Mouse (Mus musculus): ENCODE results near the gene Msantd3. TPM values are rescaled to one million over a fixed set of nuclear protein-coding genes. Genes with fewer than 3 reads are reported as not detected.
A peak's percentile ranks its signal among the peaks of the same experiment; 100 is the strongest.

Msantd3 gene
- total RNA-seq, 2 experiments from 2014 or later = 17.4 to 17.9 TPM

DNA sequence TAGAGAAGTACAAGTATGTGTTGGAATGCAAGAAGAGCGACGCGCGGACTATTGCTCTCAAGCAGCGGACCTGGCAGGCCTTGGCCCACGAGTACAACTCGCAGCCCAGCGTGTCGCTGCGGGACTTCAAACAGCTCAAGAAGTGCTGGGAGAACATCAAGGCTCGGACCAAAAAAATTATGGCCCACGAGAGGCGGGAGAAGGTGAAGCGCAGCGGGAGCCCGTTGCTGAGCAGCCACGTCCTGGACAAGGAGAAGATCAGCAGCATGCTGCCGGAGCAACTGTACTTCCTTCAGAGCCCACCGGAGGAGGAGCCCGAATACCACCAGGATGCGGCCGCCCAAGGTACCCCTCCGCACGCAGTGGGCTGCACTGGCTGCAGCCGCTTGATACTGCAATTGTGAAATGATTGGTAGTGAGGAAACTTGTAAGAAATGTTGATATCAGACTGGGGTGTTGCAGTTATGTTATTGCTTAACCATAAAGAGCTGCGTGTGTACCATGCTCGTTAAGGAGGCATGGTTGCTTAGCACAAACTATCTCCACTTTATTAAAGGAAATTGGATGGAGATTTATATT, 12.8 kb downstream of the Msantd3 start:
- no peak for DNase-seq (ENCODE audit: low spot score)

DNA sequence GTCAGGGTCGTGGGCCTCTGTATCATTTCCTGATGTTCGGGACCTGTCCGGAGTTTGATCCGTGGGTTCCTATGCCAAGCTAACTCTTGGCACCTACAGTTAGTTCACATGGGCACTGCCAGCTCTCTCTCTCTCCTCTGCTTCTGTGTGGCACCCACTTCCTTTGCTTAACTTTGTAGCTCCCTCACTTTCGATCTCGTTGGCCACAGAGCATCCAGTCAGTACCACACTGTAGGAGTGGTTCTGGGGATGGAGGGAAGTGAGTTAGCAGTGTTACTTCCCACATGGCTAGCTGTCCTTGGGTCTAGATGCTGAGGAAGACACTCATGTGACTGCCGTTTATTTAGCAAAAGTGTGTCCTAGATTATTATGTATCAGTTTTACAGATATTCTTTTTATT, 14.4 kb downstream of the Msantd3 start:
- no peak for DNase-seq (ENCODE audit: low spot score)

DNA sequence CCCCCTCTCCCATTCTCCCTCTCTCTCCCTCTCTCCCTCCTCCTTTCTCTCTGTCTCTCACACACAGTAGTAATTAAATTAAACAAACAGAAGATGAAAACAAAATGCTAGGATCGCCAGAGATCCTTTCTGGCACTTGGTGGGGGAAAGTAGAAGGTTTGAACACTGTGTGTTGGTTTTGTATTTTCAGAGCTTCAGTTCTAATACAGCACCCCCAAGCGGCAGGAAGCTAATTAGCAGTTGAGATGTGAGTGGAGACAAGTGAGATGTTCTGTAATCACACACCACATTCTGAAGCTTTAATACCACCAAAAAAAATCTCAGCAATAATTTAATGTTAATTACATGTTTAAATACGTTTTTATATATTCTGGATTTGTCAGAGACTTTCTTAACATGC, 16.0 kb downstream of the Msantd3 start:
- DNase-seq (ENCODE audit: low spot score) = peak; percentile 29

DNA sequence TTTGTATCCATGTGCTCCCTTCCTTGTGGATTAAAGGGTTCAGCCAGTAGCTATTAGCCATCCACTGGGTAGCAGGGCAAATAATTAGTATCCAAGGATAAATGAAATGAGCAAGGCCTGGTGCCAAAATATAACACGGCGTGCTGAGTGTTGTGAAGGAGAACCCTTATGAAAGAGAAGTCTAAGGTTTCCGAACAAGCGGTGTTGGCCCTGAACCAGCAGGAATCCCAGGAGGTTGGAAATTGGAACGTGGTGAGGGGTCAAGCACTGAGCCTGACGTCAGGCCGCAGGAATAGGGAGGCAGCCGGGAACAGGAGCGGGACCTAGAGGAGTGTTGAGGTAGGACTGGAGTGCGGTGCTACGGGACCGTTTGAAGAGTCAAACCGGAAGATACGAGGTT, 19.9 kb downstream of the Msantd3 start:
- peak; percentile 14 for DNase-seq (ENCODE audit: low spot score)

DNA sequence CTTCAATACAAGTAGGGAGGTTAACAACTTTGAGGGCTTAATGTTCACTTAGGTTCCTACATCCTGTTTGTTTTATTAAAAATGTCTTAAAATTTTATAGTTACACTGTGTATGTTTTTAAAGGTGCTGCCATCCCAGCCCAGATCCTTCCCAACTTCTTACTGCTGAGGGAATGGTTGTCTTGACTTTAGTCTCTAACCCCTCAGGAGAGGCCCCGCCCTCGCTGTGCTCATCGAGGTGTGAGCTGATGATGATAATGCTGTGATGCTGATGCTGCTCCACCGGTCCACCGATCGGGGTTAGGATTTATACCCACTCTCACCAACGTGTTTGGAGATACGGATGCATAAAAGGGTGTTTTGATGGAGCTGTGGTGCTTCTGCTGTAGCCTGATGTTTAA, 22.1 kb downstream of the Msantd3 start:
- no peak for DNase-seq (ENCODE audit: low spot score)

DNA sequence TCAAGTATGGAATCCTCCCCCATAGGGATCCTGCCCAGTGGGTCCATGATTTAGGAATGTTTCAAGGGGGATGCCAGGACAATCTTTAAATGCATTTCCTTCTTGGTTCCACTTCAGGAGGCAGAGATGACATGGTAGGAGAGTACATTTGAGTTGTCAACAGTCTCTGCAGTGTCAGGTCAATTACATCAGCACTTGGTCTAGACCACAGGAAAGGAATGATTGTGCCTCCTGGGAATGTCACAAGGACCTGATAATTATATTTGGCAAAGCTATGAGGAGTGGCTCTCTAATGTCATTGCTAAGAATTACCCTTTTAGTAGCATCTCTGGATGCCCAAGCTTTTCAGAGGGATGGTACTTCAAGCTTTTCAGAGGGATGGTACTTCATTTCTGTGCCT, 25.2 kb downstream of the Msantd3 start:
- no peak for DNase-seq (ENCODE audit: low spot score)

DNA sequence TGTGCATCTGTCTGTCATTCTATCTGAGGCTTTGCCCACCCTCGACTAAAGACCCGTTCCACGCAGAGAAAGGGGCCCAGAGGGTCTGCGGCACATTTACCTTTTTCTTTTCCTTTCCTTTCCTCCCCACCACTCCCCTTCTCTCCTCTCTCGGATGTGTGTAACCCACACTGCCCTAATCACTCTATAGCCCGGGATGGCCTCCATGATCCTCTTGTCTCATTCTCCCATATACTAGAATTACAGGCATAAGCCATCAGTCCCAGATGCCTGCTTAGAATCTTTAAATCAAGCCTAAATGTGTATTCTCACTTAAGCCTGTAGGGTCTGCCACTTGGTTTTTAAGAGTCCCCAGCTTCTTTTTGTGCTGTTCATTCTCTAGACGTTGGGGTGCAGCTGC, 36.6 kb downstream of the Msantd3 start:
- no peak for DNase-seq (ENCODE audit: low spot score)

DNA sequence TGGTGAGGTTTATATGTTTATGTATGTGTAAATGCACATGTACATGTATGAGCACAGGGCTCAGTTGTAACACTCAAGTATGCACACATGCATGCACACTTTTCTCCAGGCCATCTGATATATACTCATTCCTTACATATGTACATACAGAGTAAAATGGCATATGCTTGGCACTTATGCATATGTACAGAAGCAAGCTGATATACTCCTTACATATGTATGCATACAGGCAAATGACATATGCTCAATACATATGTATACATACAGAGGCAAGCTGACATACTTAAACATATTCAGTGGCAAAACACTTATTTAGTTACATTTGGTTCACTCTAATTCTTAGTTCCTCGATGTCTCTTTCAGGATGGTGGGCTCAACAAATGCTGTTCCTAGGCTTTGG, 38.1 kb downstream of the Msantd3 start:
- DNase-seq (ENCODE audit: low spot score) = no peak

DNA sequence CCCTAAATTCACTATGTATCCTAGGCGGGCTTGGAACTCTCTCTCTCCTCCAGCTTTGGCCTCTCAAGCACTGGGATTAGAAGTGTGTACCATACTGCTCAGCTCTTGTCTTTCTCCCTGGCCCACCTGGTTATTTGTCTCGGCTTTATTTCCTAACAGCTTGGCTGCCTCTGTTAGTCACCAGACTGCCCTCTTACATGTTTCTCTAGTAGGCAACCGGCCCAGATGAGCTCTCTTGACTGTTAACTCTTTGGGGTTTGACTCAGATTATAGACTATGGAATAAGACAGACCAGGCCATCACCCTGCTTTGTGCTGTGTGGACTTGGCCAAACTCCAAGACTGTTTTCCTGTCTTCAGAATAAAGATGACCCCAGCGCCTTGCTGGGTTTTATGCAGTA, 38.7 kb downstream of the Msantd3 start:
- no peak for DNase-seq (ENCODE audit: low spot score)

DNA sequence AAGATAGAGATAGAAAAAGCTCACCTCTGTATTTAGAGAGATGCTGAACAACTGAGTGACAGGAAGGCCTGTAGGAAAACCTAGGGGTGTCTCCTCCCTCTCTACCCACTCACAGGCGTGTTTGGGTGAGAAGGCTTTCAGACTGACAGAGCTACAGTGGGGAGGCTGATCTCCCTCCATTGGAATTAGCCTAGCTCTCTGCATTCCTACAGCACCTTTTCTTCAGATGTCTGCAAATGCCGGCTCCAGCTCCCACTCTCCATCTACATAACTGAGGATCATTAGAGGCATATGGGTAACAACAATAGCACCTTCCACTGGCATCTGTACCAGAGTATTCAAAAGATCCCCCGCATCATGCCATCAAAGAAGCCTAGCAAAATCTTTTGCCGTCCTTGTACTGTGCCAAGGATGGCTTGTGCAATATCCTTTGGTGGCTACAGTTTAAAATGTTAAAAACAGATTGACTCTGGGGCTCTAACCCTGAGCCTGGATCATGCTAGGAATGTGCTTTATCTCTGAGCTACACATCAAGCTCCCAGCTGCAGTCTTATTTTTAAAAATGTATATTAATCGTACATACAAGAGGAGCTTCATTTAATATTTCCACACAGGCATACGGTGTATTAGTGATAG, 39.9 kb downstream of the Msantd3 start:
- DNase-seq (ENCODE audit: low spot score) = no peak

DNA sequence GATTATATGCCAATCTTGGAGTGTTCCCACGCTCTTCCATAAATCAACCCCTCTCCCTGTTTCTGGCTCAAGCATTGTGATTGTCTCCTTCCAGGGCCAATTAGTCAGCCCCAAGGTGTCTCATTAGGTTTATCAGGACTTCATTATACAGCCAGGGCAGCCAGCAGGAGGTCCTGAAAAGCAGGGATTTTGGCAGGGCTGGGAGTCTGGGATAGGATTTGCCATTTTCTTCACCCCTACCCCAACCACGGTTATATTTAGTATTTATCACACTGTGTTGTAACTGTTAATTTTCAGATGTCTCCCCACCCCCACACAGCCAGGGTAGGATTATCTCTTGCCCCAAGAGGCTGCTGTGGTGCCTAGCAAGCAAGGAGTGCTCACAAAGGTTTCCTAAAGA, 41.5 kb downstream of the Msantd3 start:
- DNase-seq (ENCODE audit: low spot score) = no peak

DNA sequence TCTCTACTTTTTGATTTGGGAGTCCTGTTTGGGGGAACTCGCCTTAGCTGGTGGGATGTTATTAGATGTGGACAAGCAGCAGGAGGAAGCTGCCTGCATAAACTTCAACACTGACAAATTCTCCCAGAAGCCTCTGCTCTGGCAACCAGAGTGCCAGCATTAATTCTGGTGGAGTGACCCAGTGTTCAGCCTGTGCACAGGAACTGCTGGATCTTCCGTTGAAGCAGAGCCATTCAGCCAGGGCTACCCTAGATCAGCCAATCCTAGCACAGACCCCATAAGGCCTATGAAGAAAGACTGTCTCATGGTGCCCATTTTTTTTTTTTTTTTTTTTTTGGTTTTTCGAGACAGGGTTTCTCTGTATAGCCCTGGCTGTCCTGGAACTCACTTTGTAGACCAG, 42.3 kb downstream of the Msantd3 start:
- no peak for DNase-seq (ENCODE audit: low spot score)

DNA sequence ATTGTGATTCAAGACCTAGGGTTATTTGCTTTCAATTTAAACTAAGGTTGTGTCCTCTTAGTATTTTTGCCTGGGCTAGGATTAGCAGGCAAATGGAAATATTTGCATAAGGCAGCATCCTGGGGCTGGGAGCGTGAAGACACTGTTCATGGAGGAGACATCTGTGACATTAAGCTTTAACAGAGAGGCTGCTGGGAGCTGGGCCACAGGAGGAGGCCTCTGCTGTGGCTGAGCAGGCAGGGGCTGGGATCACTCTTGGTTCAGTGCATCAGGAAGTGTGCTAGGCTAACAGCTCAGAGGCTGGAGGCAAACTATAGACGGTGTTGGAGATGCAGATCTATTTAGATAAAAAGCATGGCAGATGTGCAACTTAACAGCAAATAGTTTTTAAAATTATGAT, 43.2 kb downstream of the Msantd3 start:
- no peak for DNase-seq (ENCODE audit: low spot score)

DNA sequence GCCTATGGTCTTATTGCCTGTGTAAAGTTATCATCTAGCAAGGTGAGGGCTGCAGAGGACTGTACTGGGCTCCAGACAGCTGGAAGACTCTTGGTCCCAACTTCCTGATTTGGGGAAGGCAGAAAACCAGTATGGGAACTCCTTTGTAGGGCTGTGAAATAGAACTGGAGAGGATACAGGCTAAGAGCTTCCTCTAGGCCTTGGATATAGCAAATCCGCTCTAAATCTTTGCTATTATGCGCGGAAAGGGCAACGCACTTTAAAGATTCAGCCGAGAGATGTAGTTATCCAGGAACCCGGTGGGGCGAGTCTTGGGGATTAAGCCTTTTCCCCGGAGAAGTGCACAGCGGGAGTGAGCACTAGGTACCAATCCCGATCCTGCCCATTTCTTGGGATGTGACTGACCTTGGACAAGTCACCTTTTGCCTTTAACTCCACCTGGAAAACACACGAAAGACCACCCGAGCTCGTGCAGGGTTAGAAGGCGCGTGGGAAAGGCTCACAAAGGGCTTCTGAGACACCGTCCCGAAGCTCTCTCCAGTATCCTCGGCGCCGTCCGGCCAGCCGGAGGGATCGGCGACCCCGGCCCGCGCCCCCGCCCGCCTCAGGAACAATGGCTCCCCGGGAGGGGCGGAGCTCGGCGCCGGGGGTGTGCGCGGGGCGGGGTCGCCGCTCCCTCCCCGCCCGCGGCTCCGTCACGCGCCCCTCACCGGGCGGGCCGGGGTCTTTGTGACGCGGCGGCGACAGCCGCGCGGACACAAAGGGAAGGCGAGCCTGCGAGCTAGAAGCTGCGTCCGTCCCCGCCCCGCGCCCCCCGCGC, 44.9 kb downstream of the Msantd3 start, which contains the start of gene Tmeff1:
TSS of gene Tmeff1 (plus strand) at position 754 of the 820 bp plus-strand sequence.
- no peak for DNase-seq (ENCODE audit: low spot score)

DNA sequence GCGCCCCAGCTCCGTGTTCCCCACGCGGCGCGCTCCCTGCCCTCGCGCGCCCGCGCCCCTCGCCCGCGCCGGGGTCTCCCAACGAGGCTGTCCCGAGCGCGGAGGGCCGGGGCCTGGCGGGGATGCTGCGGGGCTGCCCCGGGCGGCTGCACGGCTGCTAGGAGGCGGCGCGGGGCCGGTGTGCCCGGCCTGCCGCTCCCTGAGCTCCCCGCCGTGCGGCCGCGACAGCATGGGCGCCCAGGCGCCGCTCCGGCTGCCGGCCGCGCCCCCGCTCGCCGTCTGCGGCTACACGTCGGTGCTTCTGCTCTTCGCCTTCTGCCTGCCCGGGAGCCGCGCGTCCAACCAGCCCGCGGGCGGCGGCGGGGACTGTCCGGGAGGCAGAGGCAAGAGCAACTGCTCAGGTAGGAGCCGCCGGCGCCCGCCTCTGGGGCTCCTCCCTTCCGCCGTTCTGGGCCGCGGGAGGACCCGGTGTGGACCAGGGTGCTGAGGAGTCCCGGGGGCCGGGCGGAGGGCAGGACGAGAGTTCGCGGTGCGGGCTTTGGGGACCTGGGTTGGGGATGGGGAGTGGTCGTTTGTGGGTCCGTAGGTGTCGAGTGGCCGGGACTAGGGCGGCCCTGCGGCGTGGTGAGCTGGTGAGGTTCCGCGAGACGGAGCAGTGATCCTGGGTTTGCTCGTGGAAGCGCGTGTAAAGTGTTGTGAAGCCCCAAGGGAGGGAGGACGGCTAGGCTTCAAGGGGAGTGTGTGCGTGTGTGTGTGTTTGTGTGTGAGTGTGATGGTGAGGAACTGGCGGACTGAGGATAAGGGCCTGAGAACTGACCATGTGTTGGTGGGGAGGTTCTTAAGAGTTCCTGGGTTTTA, 45.7 kb downstream of the Msantd3 start:
- DNase-seq (ENCODE audit: low spot score) = no peak

DNA sequence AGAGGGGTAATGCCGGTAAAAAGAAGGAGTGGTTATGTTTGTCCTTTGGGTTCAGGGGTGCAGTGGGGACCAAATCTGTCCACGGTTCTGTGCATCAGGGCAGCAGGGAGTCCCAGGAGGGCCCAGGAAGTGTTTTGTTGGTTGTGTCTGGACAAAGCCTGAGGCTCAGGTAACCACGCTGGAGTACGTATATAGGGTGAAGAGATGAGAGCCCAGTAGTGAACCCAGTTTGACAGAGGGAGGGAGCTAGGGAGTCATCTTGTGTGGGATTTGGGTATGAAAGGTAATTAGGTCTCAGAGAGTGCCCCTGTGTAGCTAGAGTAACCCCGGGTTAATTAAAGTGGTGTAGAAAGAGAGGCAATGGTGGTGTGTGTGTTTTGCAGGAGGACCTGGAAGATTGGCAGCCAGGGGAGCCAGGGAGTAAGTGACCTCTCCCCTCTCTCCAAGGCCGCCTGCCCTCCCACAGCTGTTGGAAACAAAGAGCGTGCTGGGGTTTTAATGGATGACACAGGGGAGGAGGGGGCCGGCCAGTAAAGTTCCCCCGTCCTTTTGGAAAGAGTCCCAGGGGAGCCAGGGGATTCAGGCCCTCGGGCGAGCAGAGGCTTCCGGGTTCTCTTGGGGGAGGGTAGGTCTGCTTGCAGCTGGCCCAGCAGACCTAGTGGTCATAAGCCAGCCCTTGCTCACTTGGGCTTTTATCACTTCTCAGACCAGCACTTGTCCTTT, 46.5 kb downstream of the Msantd3 start:
- DNase-seq (ENCODE audit: low spot score) = no peak

DNA sequence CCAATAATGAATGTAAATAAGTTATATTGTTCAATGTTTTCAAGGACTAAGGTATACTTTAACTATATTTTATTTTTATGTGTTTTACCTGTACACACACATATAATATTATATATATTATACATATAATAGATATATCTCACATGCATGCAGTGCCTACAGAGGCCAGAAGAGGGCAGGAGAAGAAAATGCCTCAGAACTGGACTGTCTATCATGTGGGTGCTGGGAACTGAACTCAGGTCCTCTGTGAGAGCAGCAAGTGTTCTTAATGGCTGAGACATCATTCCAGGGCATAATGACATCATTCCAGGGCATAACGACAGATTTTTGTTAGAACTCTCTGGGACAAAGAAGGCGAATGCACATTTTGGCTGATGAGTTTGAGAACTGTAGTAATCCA, 47.8 kb downstream of the Msantd3 start:
- no peak for DNase-seq (ENCODE audit: low spot score)

DNA sequence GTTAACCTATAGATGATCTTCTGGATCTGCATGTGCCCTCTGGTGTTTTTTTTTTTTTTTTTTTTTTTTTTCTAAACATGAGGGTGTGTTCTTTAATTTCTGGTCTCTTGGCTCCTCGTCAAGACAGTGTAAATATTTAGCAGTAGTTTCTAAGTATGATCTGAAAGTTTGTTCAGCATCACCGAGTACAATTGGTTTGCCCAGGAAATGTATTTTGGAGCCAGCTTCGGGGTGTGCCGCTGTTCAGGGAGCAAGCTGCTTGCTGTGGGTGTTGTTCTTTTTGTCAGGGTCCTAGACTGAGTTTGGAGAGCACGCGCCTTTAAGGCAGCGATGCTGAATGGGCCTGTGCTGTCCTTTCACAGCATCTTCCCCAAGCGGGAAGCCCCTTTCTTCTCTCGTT, 48.8 kb downstream of the Msantd3 start:
- DNase-seq (ENCODE audit: low spot score) = no peak

DNA sequence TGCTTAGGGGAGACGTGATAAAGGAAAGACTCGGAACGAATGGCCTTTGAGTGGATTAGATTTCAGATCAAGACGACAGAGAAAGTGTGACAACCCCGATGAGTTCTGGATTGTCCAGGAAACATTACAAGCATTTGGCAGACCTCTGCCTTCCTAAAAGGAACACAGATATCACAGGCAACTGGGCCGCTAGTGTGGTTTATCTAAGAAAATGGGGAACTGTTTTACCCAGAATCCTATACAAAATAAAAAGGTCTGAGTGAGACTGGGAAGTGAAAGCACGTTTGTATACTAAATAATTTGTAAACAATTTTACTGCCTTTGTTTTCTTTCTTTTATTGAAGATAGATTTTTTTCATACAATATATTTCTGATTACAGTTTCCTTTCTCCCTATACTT, 51.1 kb downstream of the Msantd3 start:
- DNase-seq (ENCODE audit: low spot score) = no peak

DNA sequence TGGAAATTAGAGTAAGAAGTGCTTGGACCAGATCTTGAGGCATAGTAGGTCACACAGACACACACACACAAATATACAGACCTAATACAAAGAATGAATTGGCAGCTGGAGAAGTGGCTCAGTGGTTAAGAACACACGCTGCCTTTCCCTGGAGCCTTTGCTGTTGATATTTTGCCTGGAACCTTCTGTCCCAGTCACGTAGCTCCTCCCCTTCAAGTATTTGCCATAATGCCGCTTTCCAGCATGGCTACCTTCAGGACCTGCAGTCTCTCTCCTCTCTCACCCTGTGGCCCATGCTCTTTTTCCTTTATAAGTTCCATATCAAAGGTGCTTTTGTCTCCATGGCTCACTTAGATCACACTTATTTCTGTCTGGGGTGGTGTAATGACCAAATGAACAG, 51.7 kb downstream of the Msantd3 start:
- no peak for DNase-seq (ENCODE audit: low spot score)

DNA sequence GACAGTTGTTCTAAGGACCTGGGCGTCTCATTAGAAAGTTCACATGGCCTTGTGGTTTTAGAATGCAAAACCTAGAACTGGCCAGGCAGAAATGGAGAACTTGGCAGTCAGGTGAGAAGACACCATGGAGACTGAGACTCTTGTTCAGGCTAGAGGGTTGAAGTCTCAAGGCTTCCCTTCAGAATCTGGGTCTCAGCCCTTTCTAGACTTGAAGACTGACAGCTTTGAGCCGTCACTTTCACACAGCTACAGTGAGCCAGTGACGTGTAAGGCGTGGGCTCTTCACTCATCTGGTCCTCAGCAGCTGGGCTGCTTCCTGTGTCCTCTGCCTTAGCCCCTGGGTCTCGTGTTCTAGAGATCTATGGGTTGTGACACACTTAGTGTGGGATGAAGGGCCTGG, 52.6 kb downstream of the Msantd3 start:
- DNase-seq (ENCODE audit: low spot score) = no peak

All from gastrocnemius, adult 18-20 months (tissue).